Mouse (Mus musculus): Measurements from ENCODE around the gene Hivep2. TPM values are rescaled to one million over a fixed set of nuclear protein-coding genes. Genes with fewer than 3 reads are reported as not detected.

The Hivep2 gene
- total RNA-seq, 2 experiments from 2014 or later = 250 to 277 TPM

GRCm38 (mm10) chr10:13968989-13969388, 3.1 kb downstream of the Hivep2 start:
- intact Hi-C loops (cut with DNase I) = loop anchor here (5.0 kb wide), 3 partner anchors 163 to 382 kb away; no protein-coding TSS in a partner anchor
- peak in 1 of 2 experiments; percentile 66 for DNase-seq (ENCODE audit: low spot score in 2 of 2)

- DNase-seq (ENCODE audit: low spot score in 2 of 2) = no peak
- intact Hi-C loops (cut with DNase I) = no loop called here
These were observed 4.4 kb downstream of the Hivep2 start for GRCm38 (mm10) chr10:13970321-13970720.

DNA sequence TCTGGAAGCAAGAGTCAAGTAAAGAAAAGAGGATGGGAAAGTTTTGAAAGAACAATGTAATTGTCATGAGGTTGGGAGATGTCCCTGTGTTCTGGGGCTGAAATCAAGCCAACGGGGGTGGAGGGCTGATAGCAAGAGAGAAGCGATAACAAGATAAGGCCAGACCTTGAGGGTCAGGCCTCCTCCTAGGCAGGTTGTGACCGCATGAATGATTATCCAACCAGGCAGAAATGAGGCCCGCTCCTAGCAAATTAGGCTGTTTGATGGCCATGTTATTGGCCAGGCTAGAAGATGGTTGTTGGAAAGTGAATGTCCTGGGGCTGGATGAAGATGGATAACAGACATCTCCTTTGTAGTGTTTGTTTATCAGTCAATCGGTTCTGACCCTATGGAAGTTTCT, 5.4 kb downstream of the Hivep2 start:
- intact Hi-C loops (cut with DNase I) = no loop called here
- no peak for DNase-seq (ENCODE audit: low spot score in 2 of 2)

DNA sequence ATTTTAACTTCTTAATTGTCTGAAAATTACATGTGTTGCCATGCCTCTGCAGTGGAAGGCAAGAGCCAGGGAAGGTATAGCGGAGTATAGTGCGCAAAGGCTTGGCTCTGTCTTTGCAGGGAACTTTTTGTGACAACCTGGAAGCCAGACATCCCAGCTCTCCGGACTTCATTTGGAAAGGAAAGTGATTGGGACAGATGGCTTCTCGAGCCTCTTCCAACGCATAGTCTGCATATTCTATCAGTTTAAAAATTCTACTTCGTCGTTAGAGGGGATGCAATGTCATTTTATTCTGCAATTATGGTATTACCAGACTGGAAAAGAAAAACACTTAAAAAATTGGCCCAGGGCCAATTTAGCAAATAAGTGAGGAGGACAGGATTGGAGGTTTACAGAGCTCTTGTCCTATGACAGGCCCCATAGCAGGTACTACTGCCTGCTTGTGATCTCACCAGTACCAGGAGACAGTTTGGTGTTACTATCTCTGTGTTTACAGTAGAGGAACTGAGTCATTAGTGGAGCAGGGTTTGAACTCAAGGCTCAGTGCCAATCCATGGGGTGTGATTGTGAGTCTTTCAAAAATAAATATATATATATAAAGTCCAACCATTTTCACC, 7.8 kb downstream of the Hivep2 start:
- DNase-seq (ENCODE audit: low spot score in 2 of 2) = peak in 1 of 2 experiments; percentile 61
- intact Hi-C loops (cut with DNase I) = no loop called here

DNA sequence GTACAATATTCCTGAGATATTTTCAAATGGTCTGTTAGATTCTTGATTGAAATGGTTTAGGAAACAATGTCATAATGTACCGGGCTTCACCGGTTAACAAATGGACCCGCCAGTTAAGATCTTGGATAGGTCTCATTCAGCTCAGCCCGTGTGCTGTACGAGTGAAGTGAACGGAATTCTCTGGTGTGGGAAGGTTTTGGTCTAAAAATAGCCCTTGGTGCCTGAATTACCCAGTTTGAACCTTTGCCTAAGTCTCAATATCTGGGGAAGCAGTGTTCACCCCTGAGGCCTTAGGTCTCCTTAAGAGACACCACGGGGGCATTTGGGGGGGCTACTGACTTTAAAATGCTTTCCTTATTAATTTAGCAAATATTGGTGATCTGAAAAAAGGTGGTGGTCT, 8.6 kb downstream of the Hivep2 start:
- no peak for DNase-seq (ENCODE audit: low spot score in 2 of 2)
- intact Hi-C loops (cut with DNase I) = no loop called here

- intact Hi-C loops (cut with DNase I) = no loop called here
These were observed 10.0 kb downstream of the Hivep2 start for GRCm38 (mm10) chr10:13975861-13976260.

GRCm38 (mm10) chr10:13976267-13976666, 10.4 kb downstream of the Hivep2 start:
- intact Hi-C loops (cut with DNase I) = no loop called here
- no peak for DNase-seq (ENCODE audit: low spot score in 2 of 2)

More at GRCm38 (mm10) chr10:13975861-13976260, 10.0 kb downstream of the Hivep2 start:
- DNase-seq (ENCODE audit: low spot score in 2 of 2) = no peak

- intact Hi-C loops (cut with DNase I) = no loop called here
- no peak for DNase-seq (ENCODE audit: low spot score in 2 of 2)
These were observed 16.4 kb downstream of the Hivep2 start for GRCm38 (mm10) chr10:13982271-13982670.

- intact Hi-C loops (cut with DNase I) = no loop called here
- DNase-seq (ENCODE audit: low spot score in 2 of 2) = peak; percentile 68 to 76
These were observed 17.0 kb downstream of the Hivep2 start for GRCm38 (mm10) chr10:13982769-13983381.

DNA sequence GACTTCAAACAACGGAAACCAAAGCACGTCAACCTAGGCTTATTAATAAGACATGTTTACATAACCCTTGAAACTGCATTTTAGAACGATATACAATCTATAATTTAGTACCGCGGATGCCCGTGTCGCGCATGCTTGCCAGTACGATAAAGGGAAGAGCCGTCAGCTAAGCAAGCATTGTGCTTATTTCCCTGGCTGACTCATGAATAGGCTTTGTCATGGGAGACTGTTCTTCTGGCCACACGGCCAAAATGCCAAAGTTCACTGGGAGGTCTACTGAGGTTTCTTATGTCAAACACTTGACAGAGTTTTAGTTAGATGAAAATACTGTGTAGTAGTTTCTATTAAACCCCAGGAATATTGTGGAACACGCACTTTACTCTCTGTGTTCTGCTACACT, 17.8 kb downstream of the Hivep2 start:
- intact Hi-C loops (cut with DNase I) = no loop called here
- DNase-seq (ENCODE audit: low spot score in 2 of 2) = no peak

- no peak for DNase-seq (ENCODE audit: low spot score in 2 of 2)
- intact Hi-C loops (cut with DNase I) = no loop called here
These were observed 18.4 kb downstream of the Hivep2 start for GRCm38 (mm10) chr10:13984233-13984632.

GRCm38 (mm10) chr10:13986539-13986938, 20.7 kb downstream of the Hivep2 start:
- DNase-seq (ENCODE audit: low spot score in 2 of 2) = no peak
- intact Hi-C loops (cut with DNase I) = no loop called here

- peak in 1 of 2 experiments; percentile 20 for DNase-seq (ENCODE audit: low spot score in 2 of 2)
- intact Hi-C loops (cut with DNase I) = no loop called here
These were observed 21.5 kb downstream of the Hivep2 start for GRCm38 (mm10) chr10:13987336-13987735.

DNA sequence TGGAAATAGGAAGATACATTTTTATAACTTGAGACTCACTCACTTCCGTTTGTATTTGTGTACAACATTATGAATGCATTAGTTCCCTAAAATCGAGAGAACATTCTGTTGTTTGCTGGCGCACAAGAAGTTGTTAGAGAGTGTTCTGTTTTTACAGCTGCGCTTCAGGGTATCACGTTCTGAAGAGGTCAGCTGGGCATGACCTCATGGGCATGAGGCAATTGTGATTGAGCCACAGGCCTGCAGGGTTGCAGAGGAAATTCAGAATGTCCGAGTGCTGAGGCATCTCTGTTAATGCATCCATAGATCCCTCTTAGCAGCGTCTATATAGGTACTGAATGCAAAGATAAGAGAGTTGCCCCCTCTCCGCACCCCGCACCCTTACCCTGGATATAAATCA, 22.4 kb downstream of the Hivep2 start:
- no peak for DNase-seq (ENCODE audit: low spot score in 2 of 2)
- intact Hi-C loops (cut with DNase I) = no loop called here

- intact Hi-C loops (cut with DNase I) = no loop called here
These were observed 22.9 kb downstream of the Hivep2 start for GRCm38 (mm10) chr10:13988757-13989156.

DNA sequence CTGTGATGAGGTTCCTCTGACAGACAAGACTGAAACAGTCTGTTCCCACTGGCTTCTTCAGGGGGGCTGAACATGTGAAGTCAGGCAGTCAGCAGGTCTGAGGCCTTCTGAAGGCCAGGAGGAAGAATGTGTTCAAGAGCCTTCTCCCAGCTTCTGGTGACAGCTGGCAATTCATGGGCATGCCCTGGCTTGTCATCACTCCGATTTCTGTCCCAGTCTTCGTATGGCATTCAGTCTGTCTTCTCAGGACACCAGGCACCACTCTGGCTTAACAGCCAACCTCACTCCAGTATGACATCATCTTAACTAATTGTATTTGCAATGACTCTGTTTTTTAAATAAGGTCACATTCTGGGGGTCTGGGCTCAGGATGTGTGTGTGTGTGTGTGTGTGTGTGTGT, 25.0 kb downstream of the Hivep2 start:
- DNase-seq (ENCODE audit: low spot score in 2 of 2) = no peak
- intact Hi-C loops (cut with DNase I) = no loop called here

More at GRCm38 (mm10) chr10:13988757-13989156, 22.9 kb downstream of the Hivep2 start:
- no peak for DNase-seq (ENCODE audit: low spot score in 2 of 2)

DNA sequence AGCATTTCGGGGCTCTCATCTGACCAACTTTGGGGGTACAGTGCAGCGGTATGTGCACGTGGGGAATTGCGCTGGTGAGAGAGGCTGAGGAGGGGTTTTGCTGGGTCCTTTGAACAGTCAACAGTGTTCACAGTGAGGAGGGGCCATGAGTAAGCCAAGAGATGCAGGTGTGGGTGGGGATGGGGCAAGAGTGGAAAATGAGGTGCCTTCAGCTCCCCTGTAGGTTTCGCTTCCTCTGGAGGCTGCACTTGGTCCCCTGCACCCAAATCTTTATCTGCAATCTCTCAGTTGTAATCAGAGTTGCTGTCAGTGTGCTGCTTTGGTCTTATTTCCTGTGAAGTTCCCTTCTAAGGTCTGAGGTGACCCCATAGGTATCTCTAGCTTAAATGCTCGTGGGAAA, 27.5 kb downstream of the Hivep2 start:
- intact Hi-C loops (cut with DNase I) = no loop called here
- no peak for DNase-seq (ENCODE audit: low spot score in 2 of 2)

GRCm38 (mm10) chr10:13997336-13997735, 31.5 kb downstream of the Hivep2 start:
- intact Hi-C loops (cut with DNase I) = no loop called here
- DNase-seq (ENCODE audit: low spot score in 2 of 2) = no peak

DNA sequence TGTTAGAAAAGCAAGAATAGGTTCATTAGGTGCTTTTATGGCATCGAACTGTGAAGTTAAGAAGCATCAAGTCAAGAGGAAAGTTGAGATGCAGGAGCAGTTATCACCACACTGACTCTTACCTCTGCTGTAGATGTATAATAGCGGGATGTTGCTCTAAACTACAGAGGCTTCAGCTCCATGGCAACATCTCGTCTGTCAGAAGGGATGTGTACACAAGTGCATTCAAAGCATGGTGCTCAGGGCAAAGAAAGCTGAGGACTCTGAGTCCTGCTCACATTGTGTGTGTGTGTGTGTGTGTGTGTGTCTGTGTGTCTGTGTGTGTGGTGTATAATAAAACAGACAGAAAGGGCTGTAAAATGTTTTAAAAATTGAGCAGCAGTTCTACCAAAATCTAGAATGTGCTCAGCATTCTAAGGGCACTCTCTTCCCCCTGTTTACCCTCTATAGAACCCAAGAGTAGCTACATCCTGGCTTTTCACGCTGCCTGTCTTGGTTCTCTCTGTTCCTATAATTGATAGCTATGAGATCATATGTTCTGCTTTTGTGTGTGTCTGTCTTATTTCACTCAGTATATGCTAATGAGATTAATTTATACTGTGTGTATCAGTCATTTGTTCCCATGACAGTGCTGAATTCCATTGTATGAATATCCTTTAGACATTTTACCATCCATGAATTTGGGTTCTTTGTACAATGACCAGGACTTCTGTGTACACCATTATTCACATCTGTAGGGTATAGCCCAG, 39.1 kb downstream of the Hivep2 start:
- intact Hi-C loops (cut with DNase I) = no loop called here
- DNase-seq (ENCODE audit: low spot score in 2 of 2) = no peak

GRCm38 (mm10) chr10:14009721-14010120, 43.8 kb downstream of the Hivep2 start:
- intact Hi-C loops (cut with DNase I) = no loop called here
- DNase-seq (ENCODE audit: low spot score in 2 of 2) = no peak

All from left cerebral cortex, postnatal 25 days (tissue).